Mouse (Mus musculus) naive thymus-derived CD4-positive, alpha-beta T cell, adult 2 months (primary cell): ENCODE results near the gene Mtss1l.
"Not testable (repeated sequence)": the region's sequence is repeated elsewhere in the genome, so short reads cannot be mapped to it uniquely, and the experiment has no call there.

Experiments
- DNase-seq: peaks from one replicate; pipeline ENCODE4 v3.0.0-alpha.2; 2011; ENCODE audit warnings: low read depth

Gene Mtss1l

GRCm38 (mm10) chr8:110779924-110780718 lies 58.8 kb downstream of the Mtss1l start:
- no peak for DNase-seq

- DNase-seq: no peak
Observed at GRCm38 (mm10) chr8:110785366-110785765, 64.1 kb downstream of the Mtss1l start.

GRCm38 (mm10) chr8:110786501-110786900 lies 65.2 kb downstream of the Mtss1l start:
- DNase-seq: not testable (repeated sequence)

- no peak for DNase-seq
Observed at GRCm38 (mm10) chr8:110786934-110787333, 65.7 kb downstream of the Mtss1l start.

GRCm38 (mm10) chr8:110787411-110787954 lies 66.2 kb downstream of the Mtss1l start:
- no peak for DNase-seq

GRCm38 (mm10) chr8:110788981-110789380 lies 67.7 kb downstream of the Mtss1l start:
- DNase-seq: no peak

GRCm38 (mm10) chr8:110789571-110789970 lies 68.3 kb downstream of the Mtss1l start:
- DNase-seq: no peak

- DNase-seq: no peak
Observed at GRCm38 (mm10) chr8:110790270-110790669, 69.0 kb downstream of the Mtss1l start.
